Comparison of ENCODE assay signal across 11 mouse cellular contexts in genomic region chr4:65839550-65840000, GRCm38 (mm10).
DNase-seq lines count a peak whose midpoint lies in the region; ATAC-seq and TF ChIP-seq lines count a peak whose summit lies in the region.
"Had no signal": no experiment of that assay in that cellular context is flagged by ENCODE, and none has a peak within 500 bp of the region (broad histone marks: within the 10 kb centered on the region; RNA-seq: fewer than 3 reads in every experiment).

No protein-coding gene starts in this region.

- peak; percentile 21; the same call in 1 of the 2 replicates for TF ChIP-seq CTCF in hindbrain, postnatal 0 days (IDR thresholded peaks at IDR 0.05; ENCODE audit: low read depth)

- no peak overlapping the region for H3K4me3 ChIP-seq in forebrain, embryonic 10.5 days
- H3K4me3 ChIP-seq in hindbrain, postnatal 0 days (ENCODE audit: low read length) = no peak overlapping the region
- no peak overlapping the region for H3K4me3 ChIP-seq in midbrain, embryonic 15.5 days
- no peak overlapping the region for H3K4me3 ChIP-seq in limb, embryonic 10.5 days
- H3K4me3 ChIP-seq: heart, embryonic 15.5 days; myocyte had no signal

- H3K36me3 ChIP-seq in forebrain, embryonic 10.5 days (replicated peaks) = no peaks in the 10 kb centered on the region
- H3K36me3 ChIP-seq in hindbrain, postnatal 0 days (ENCODE audit: insufficient read depth, low read length) = no peaks in the 10 kb centered on the region
- H3K36me3 ChIP-seq in midbrain, embryonic 15.5 days (replicated peaks) = no peaks in the 10 kb centered on the region
- no peaks in the 10 kb centered on the region for H3K36me3 ChIP-seq in limb, embryonic 10.5 days
- H3K36me3 ChIP-seq: heart, embryonic 15.5 days had no signal

- peaks cover 25% of the 10 kb centered on the region for H3K4me1 ChIP-seq in forebrain, embryonic 10.5 days
- H3K4me1 ChIP-seq in hindbrain, postnatal 0 days (ENCODE audit: insufficient read depth, low read length) = peaks cover 3% of the 10 kb centered on the region; the same call in 1 of the 2 replicates
- H3K4me1 ChIP-seq in midbrain, embryonic 15.5 days = peaks cover 14% of the 10 kb centered on the region
- peaks cover 6% of the 10 kb centered on the region; the same call in 1 of the 2 replicates for H3K4me1 ChIP-seq in limb, embryonic 10.5 days
- H3K4me1 ChIP-seq: heart, embryonic 15.5 days had no signal

- H3K27me3 ChIP-seq in forebrain, embryonic 10.5 days (ENCODE audit: poor library complexity, severe bottlenecking) = peaks cover 73% of the 10 kb centered on the region
- no peaks in the 10 kb centered on the region for H3K27me3 ChIP-seq in hindbrain, postnatal 0 days (ENCODE audit: insufficient read depth, low read length)
- peaks cover 22% of the 10 kb centered on the region for H3K27me3 ChIP-seq in midbrain, embryonic 15.5 days (replicated peaks)
- no peaks in the 10 kb centered on the region for H3K27me3 ChIP-seq in limb, embryonic 10.5 days (ENCODE audit: low read depth, poor library complexity, severe bottlenecking)
- H3K27me3 ChIP-seq: heart, embryonic 15.5 days had no signal

- H3K4me2 ChIP-seq in hindbrain, postnatal 0 days (ENCODE audit: low read depth, low read length) = no peak overlapping the region
- no peak overlapping the region for H3K4me2 ChIP-seq in midbrain, embryonic 15.5 days
- H3K4me2 ChIP-seq: heart, embryonic 15.5 days had no signal

- WGBS in forebrain, embryonic 10.5 days = 21% methylated on average over 9 of the region's 9 CpGs
- WGBS in hindbrain, postnatal 0 days = 16% methylated on average over 9 of the region's 9 CpGs
- WGBS in midbrain, embryonic 15.5 days = 9% methylated on average over 9 of the region's 9 CpGs
- 84% methylated on average over 9 of the region's 9 CpGs for WGBS in limb, embryonic 10.5 days

- peak; percentile 95 for ATAC-seq in hindbrain, postnatal 0 days
- peak; percentile 90 for ATAC-seq in midbrain, embryonic 15.5 days (replicated peaks)

- H3K9ac ChIP-seq in hindbrain, postnatal 0 days (replicated peaks; ENCODE audit: low read length) = no peak overlapping the region
- no peak overlapping the region for H3K9ac ChIP-seq in midbrain, embryonic 15.5 days
- H3K9ac ChIP-seq: heart, embryonic 15.5 days had no signal

- no peaks in the 10 kb centered on the region for H3K9me3 ChIP-seq in forebrain, embryonic 10.5 days
- H3K9me3 ChIP-seq in hindbrain, postnatal 0 days (ENCODE audit: low read length) = no peaks in the 10 kb centered on the region
- no peaks in the 10 kb centered on the region for H3K9me3 ChIP-seq in midbrain, embryonic 15.5 days
- H3K9me3 ChIP-seq in limb, embryonic 10.5 days (replicated peaks) = no peaks in the 10 kb centered on the region
- H3K9me3 ChIP-seq: heart, embryonic 15.5 days had no signal

- peak overlapping the region; percentile 3; the same call in 1 of the 2 replicates for H3K27ac ChIP-seq in forebrain, embryonic 10.5 days
- H3K27ac ChIP-seq in hindbrain, postnatal 0 days = no peak overlapping the region
- 0 out of 2 replicates have a peak overlapping the region, but pooled peaks have one; percentile 34 for H3K27ac ChIP-seq in midbrain, embryonic 15.5 days
- H3K27ac ChIP-seq in limb, embryonic 10.5 days = no peak overlapping the region
- H3K27ac ChIP-seq: heart, embryonic 15.5 days had no signal

- peak; percentile 87 for DNase-seq in R1 (ENCODE audit: low read depth, low spot score)
- DNase-seq in forebrain, embryonic 10.5 days (ENCODE audit: extremely low spot score, low spot score) = peak; percentile 45
- DNase-seq in hindbrain, postnatal 0 days (ENCODE audit: low spot score) = peak; percentile 82
- no peak for DNase-seq in adrenal gland, postnatal 4 days (ENCODE audit: low spot score in 2 of 2)
- no peak for DNase-seq in ovary, postnatal 14 days (ENCODE audit: low spot score)
- DNase-seq in limb, embryonic 10.5 days (ENCODE audit: low spot score) = no peak
- DNase-seq in heart, postnatal 4 days = no peak
- DNase-seq: thymus, adult 2 months had no signal

Comparison
In these comparisons a context has a peak if more than half of its experiments do, and no peak if none do; other contexts are left out.
1. DNase-seq: peak in R1 (single experiment), forebrain, embryonic 10.5 days (single experiment) and hindbrain, postnatal 0 days (single experiment); none in adrenal gland, postnatal 4 days (0 of 2), ovary, postnatal 14 days (single experiment), limb, embryonic 10.5 days (single experiment) and heart, postnatal 4 days (single experiment).
2. H3K27ac ChIP-seq: peak in forebrain, embryonic 10.5 days (single experiment) and midbrain, embryonic 15.5 days (single experiment); none in hindbrain, postnatal 0 days (single experiment) and limb, embryonic 10.5 days (single experiment).